Comparison of ENCODE assay signal across 22 mouse cellular contexts in the genomic region with DNA sequence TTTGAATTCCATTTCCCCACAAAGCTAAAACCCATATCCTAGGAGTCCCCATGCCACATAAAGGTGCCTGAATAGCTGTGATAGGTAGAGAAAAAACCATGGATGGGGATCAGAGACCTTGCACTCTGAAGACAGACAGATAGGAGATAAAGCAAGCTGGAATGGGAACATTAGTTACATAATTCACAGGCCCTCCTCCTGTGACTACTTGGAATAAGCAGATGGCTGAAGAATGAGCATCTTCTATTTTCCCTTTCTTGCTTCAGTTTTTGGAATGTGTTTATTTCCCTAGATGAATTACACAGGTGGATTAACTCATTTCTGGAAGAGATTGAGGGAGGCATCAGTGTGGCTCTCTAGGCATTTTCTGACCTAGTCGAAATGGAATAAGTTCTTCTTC.
DNase-seq lines count a peak whose midpoint lies in the region; ATAC-seq lines count a peak whose summit lies in the region.
"Had no signal": no experiment of that assay in that cellular context is flagged by ENCODE, and none has a peak within 500 bp of the region (broad histone marks: within the 10 kb centered on the region; RNA-seq: fewer than 3 reads in every experiment).

No protein-coding gene starts in this region.

- WGBS in neural tube, embryonic 15.5 days = 86% methylated on average over 1 of the region's 1 CpGs

- no peaks in the 10 kb centered on the region for H3K27me3 ChIP-seq in neural tube, embryonic 15.5 days (replicated peaks)
- H3K27me3 ChIP-seq: embryonic facial prominence, embryonic 12.5 days; embryonic facial prominence, embryonic 15.5 days; hindbrain, embryonic 13.5 days; intestine, embryonic 15.5 days had no signal

- no peak overlapping the region for H3K27ac ChIP-seq in neural tube, embryonic 15.5 days (replicated peaks)
- H3K27ac ChIP-seq: embryonic facial prominence, embryonic 12.5 days; embryonic facial prominence, embryonic 15.5 days; hindbrain, embryonic 13.5 days; intestine, embryonic 15.5 days had no signal

- peak; percentile 18 for DNase-seq in cerebellum, adult 11 months
- DNase-seq in frontal cortex, postnatal 14 days (ENCODE audit: low spot score in 2 of 2) = no peak
- peak; percentile 85 for DNase-seq in brain, adult 2 months (ENCODE audit: low read depth, low spot score)
- peak; percentile 64 for DNase-seq in cerebellum, adult 9-11 months
- no peak for DNase-seq in gastrocnemius, postnatal 14 days
- DNase-seq: adrenal gland, adult 8-10 months; adrenal gland, postnatal 25 days; forebrain, postnatal 0 days; gastrocnemius, postnatal 10 days; heart, adult 11 months; kidney, adult 11 months had no signal

- intact Hi-C loops in gastrocnemius, postnatal 14 days (cut with DNase I; ENCODE audit: low total_unique reads) = no loop called here

- H3K4me1 ChIP-seq in neural tube, embryonic 15.5 days = no peaks in the 10 kb centered on the region
- H3K4me1 ChIP-seq: embryonic facial prominence, embryonic 12.5 days; embryonic facial prominence, embryonic 15.5 days; hindbrain, embryonic 13.5 days; intestine, embryonic 15.5 days had no signal

- H3K9ac ChIP-seq in neural tube, embryonic 15.5 days (replicated peaks) = no peak overlapping the region
- H3K9ac ChIP-seq: embryonic facial prominence, embryonic 12.5 days; embryonic facial prominence, embryonic 15.5 days; forebrain, postnatal 0 days; hindbrain, embryonic 13.5 days; intestine, embryonic 15.5 days had no signal

- H3K4me3 ChIP-seq in neural tube, embryonic 15.5 days (replicated peaks) = no peak overlapping the region
- H3K4me3 ChIP-seq: embryonic facial prominence, embryonic 12.5 days; embryonic facial prominence, embryonic 15.5 days; hindbrain, embryonic 13.5 days; intestine, embryonic 15.5 days had no signal

- no peak; the same call in 1 of the 2 replicates for ATAC-seq in cerebellum, adult (ENCODE audit: insufficient number of reproducible peaks, low FRiP score, low TSS enrichment)
- ATAC-seq in frontal cortex, adult (ENCODE audit: low TSS enrichment) = peak; percentile 77; the same call in 1 of the 2 replicates
- no peak for ATAC-seq in neural tube, embryonic 15.5 days (ENCODE audit: low FRiP score)
- ATAC-seq: activated CD4-positive, CD25-positive, alpha-beta regulatory T cell, adult 4 months; forebrain, embryonic 14.5 days; forebrain, postnatal 0 days; hindbrain, embryonic 16.5 days; intestine, embryonic 15.5 days had no signal

- no peaks in the 10 kb centered on the region for H3K9me3 ChIP-seq in neural tube, embryonic 15.5 days (replicated peaks)
- H3K9me3 ChIP-seq: embryonic facial prominence, embryonic 12.5 days; embryonic facial prominence, embryonic 15.5 days; hindbrain, embryonic 13.5 days; intestine, embryonic 15.5 days had no signal

- H3K4me2 ChIP-seq in neural tube, embryonic 15.5 days = no peak overlapping the region
- H3K4me2 ChIP-seq: embryonic facial prominence, embryonic 12.5 days; embryonic facial prominence, embryonic 15.5 days; heart, embryonic 11.5 days; hindbrain, embryonic 13.5 days; intestine, embryonic 15.5 days had no signal

- H3K36me3 ChIP-seq in neural tube, embryonic 15.5 days = no peaks in the 10 kb centered on the region
- H3K36me3 ChIP-seq: embryonic facial prominence, embryonic 12.5 days; embryonic facial prominence, embryonic 15.5 days; hindbrain, embryonic 13.5 days; intestine, embryonic 15.5 days had no signal

Comparison
In these comparisons a context has a peak if more than half of its experiments do, and no peak if none do; other contexts are left out.
1. DNase-seq: peak in cerebellum, adult 11 months (single experiment), brain, adult 2 months (single experiment) and cerebellum, adult 9-11 months (single experiment); none in frontal cortex, postnatal 14 days (0 of 2) and gastrocnemius, postnatal 14 days (single experiment).